In the genomic region with DNA sequence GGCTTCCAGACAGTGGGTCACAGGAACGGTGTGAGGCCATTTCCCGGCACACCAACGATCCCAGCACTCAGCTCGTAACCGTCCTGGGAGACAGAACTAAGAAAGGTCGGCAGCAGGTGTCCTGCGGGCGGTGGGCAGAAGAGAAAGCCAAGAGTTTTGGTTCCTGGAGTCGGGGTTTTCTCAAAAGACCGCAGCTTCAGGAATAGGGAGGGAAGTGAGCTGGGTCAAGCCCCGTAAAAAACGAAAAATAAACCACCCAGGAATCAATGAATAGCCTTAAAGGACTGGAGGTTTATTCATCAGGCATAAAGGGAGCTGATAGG, we compare ENCODE assay signal across 8 mouse cellular contexts.
DNase-seq lines count a peak whose midpoint lies in the region; ATAC-seq and TF ChIP-seq lines count a peak whose summit lies in the region.

No protein-coding gene starts in this region.

- no peaks in the 10 kb centered on the region for H3K36me3 ChIP-seq in lung, postnatal 0 days (ENCODE audit: insufficient read depth, low read length)
- no peaks in the 10 kb centered on the region for H3K36me3 ChIP-seq in forebrain, embryonic 11.5 days (ENCODE audit: control insufficient read depth, insufficient read depth, low read length)
- H3K36me3 ChIP-seq in limb, embryonic 10.5 days = no peaks in the 10 kb centered on the region
- no peaks in the 10 kb centered on the region for H3K36me3 ChIP-seq in neural tube, embryonic 15.5 days

- peak overlapping the region; percentile 23; the same call in 1 of the 2 replicates for H3K9ac ChIP-seq in lung, postnatal 0 days (replicated peaks; ENCODE audit: low read depth)
- peak overlapping the region; percentile 24 for H3K9ac ChIP-seq in forebrain, embryonic 11.5 days (ENCODE audit: low read length)
- H3K9ac ChIP-seq in neural tube, embryonic 15.5 days (replicated peaks) = peak overlapping the region; percentile 37

- no peak for DNase-seq in lung, postnatal 0 days (ENCODE audit: low spot score)
- DNase-seq in lung, postnatal 36 days = no peak
- DNase-seq in forebrain, embryonic 11.5 days (ENCODE audit: low spot score) = no peak
- DNase-seq in limb, embryonic 10.5 days (ENCODE audit: low spot score) = no peak
- no peak for DNase-seq in gastrocnemius, adult 8-10 months (ENCODE audit: low spot score in 2 of 2)
- no peak for DNase-seq in kidney, postnatal 4 days
- no peak for DNase-seq in embryo, embryonic 11 days

- H3K27ac ChIP-seq in lung, postnatal 0 days (ENCODE audit: low read length) = 0 out of 2 replicates have a peak overlapping the region, but pooled peaks have one; percentile 32
- no peak overlapping the region for H3K27ac ChIP-seq in forebrain, embryonic 11.5 days (ENCODE audit: low read depth, low read length)
- H3K27ac ChIP-seq in limb, embryonic 10.5 days = peak overlapping the region; percentile 97
- peak overlapping the region; percentile 74 for H3K27ac ChIP-seq in neural tube, embryonic 15.5 days (replicated peaks)

- no peaks in the 10 kb centered on the region for H3K27me3 ChIP-seq in lung, postnatal 0 days (replicated peaks; ENCODE audit: insufficient read depth, low read length)
- no peaks in the 10 kb centered on the region for H3K27me3 ChIP-seq in forebrain, embryonic 11.5 days (ENCODE audit: control insufficient read depth, insufficient read depth, low read length)
- H3K27me3 ChIP-seq in limb, embryonic 10.5 days (ENCODE audit: low read depth, poor library complexity, severe bottlenecking) = no peaks in the 10 kb centered on the region
- no peaks in the 10 kb centered on the region for H3K27me3 ChIP-seq in neural tube, embryonic 15.5 days (replicated peaks)

- ATAC-seq in lung, postnatal 0 days = peak; percentile 7; the same call in 1 of the 2 replicates
- ATAC-seq in forebrain, embryonic 11.5 days (replicated peaks; ENCODE audit: low FRiP score) = peak; percentile 57; the same call in 1 of the 2 replicates
- no peak for ATAC-seq in neural tube, embryonic 15.5 days (ENCODE audit: low FRiP score)

- TF ChIP-seq CTCF in lung, postnatal 0 days (IDR thresholded peaks at IDR 0.05) = no peak

- no peaks in the 10 kb centered on the region for H3K9me3 ChIP-seq in lung, postnatal 0 days (ENCODE audit: low read length)
- H3K9me3 ChIP-seq in forebrain, embryonic 11.5 days (ENCODE audit: control insufficient read depth, low read length) = no peaks in the 10 kb centered on the region
- H3K9me3 ChIP-seq in limb, embryonic 10.5 days (replicated peaks) = no peaks in the 10 kb centered on the region
- H3K9me3 ChIP-seq in neural tube, embryonic 15.5 days (replicated peaks) = no peaks in the 10 kb centered on the region

- H3K4me3 ChIP-seq in lung, postnatal 0 days (ENCODE audit: low read depth, low read length) = peak overlapping the region; percentile 37
- peak overlapping the region; percentile 18 for H3K4me3 ChIP-seq in forebrain, embryonic 11.5 days (ENCODE audit: low read depth, low read length)
- H3K4me3 ChIP-seq in limb, embryonic 10.5 days = peak overlapping the region; percentile 46
- H3K4me3 ChIP-seq in neural tube, embryonic 15.5 days (replicated peaks) = peak overlapping the region; percentile 38

- 0 out of 2 replicates have a peak, but pooled peaks cover 4% of the 10 kb centered on the region for H3K4me1 ChIP-seq in lung, postnatal 0 days (ENCODE audit: insufficient read depth, low read depth, low read length)
- H3K4me1 ChIP-seq in forebrain, embryonic 11.5 days (replicated peaks; ENCODE audit: control insufficient read depth, insufficient read depth, low read length) = peaks cover 3% of the 10 kb centered on the region; the same call in 1 of the 2 replicates
- H3K4me1 ChIP-seq in limb, embryonic 10.5 days = peaks cover 69% of the 10 kb centered on the region
- peaks cover 24% of the 10 kb centered on the region for H3K4me1 ChIP-seq in neural tube, embryonic 15.5 days

- TF ChIP-seq EP300 in lung, postnatal 0 days (IDR thresholded peaks at IDR 0.05) = no peak

- 4% methylated on average over 12 of the region's 12 CpGs for WGBS in lung, postnatal 0 days
- WGBS in forebrain, embryonic 11.5 days = under 1% methylated on average over 12 of the region's 12 CpGs
- 2% methylated on average over 12 of the region's 12 CpGs for WGBS in limb, embryonic 10.5 days
- 2% methylated on average over 12 of the region's 12 CpGs for WGBS in neural tube, embryonic 15.5 days

- peak overlapping the region; percentile 71 for H3K4me2 ChIP-seq in lung, postnatal 0 days (replicated peaks; ENCODE audit: low read depth, low read length)
- peak overlapping the region; percentile 51 for H3K4me2 ChIP-seq in forebrain, embryonic 11.5 days (ENCODE audit: low read depth, low read length, severe bottlenecking)
- H3K4me2 ChIP-seq in neural tube, embryonic 15.5 days = peak overlapping the region; percentile 83
